Mouse (Mus musculus): ENCODE measurements at regions not wholly inside any gene's neighbourhood (a gene's known extent, or its start where the extent isn't known, plus 50 kb on each side); places are given as distances from the start of the nearest gene placed in this dataset.

DNA sequence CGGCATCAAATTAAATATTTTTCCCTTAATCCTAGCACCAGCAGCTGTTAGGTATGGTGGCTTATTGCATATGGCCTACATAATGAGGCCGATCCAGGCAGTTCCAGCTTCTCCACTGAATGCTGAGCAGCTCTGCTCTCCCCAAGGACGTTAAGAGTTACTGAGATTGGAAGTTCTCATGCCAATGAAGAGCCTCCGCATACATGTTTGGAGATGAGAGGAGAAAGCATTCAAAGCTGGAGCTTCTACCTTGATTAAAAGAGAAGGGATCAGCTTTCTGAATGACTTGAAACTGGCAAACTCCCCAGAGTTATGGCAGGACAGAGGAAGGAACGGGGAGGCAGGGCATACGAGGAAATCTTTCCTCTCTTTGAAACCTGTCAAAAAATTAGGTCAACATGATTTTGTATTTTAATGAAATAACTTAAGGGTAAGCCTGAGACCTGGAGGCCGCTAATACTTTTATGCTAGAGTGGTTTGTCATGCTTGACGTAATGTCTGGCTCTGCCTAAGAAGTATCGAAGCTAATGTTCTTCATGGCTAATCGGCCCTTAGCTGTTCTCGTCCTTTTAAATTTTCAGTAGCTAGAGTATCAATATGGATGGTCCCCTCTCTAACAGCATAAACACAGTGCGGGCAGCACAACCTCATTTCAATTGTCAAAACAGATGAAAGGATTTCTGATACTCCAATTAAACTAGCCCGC, 489.0 kb upstream of the Stxbp6 start:
- H3K27ac ChIP-seq (ENCODE audit: control insufficient read depth, low read depth, low read length), result no peak overlapping the region
- H3K9me3 ChIP-seq (replicated peaks; ENCODE audit: insufficient read depth, low read length), result no peaks in the 10 kb centered on the region
- no peak overlapping the region for H3K9ac ChIP-seq (ENCODE audit: control insufficient read depth, low read depth, low read length, poor library complexity, severe bottlenecking)
- TF ChIP-seq TBP (IDR thresholded peaks at IDR 0.05; ENCODE audit: low read depth, low read length) (no peak), ETS1 (IDR thresholded peaks at IDR 0.05; ENCODE audit: low read depth, low read length) (no peak), ELF1 (IDR thresholded peaks at IDR 0.05; ENCODE audit: low read depth, low read length) (no peak), UBTF (IDR thresholded peaks at IDR 0.05; ENCODE audit: borderline replicate concordance, insufficient read depth, low read depth, low read length) (no peak), MYB (IDR thresholded peaks at IDR 0.05; ENCODE audit: low read depth, low read length) (no peak), ZKSCAN1 (IDR thresholded peaks at IDR 0.05; ENCODE audit: low read depth, low read length) (no peak), BHLHE40 (IDR thresholded peaks at IDR 0.05; ENCODE audit: borderline replicate concordance, low read depth, low read length) (no peak), KAT2A (conservative IDR thresholded peaks at IDR 0.05; ENCODE audit: low read depth, low read length) (no peak), MAZ (IDR thresholded peaks at IDR 0.05; ENCODE audit: low read depth, low read length) (no peak), EP300 (IDR thresholded peaks at IDR 0.05; ENCODE audit: low read depth in 1 of 2, low read length in 2 of 2) (no peak)
- no peaks in the 10 kb centered on the region for H3K36me3 ChIP-seq (ENCODE audit: control insufficient read depth in 1 of 2, insufficient read depth in 2 of 2, low read length in 2 of 2)
- no peaks in the 10 kb centered on the region for H3K79me2 ChIP-seq (ENCODE audit: control insufficient read depth, insufficient read depth, low read length, poor library complexity)
- H3K4me1 ChIP-seq (ENCODE audit: control insufficient read depth in 1 of 2, insufficient read depth in 2 of 2, low read length in 2 of 2), result no peaks in the 10 kb centered on the region
- no peak overlapping the region for H3K4me3 ChIP-seq (ENCODE audit: control insufficient read depth in 1 of 2, insufficient read depth in 1 of 2, low read depth in 2 of 2, low read length in 2 of 2)
- no peak for DNase-seq (ENCODE audit: low read depth, low spot score)
- no peaks in the 10 kb centered on the region for H3K27me3 ChIP-seq (ENCODE audit: control insufficient read depth in 1 of 2, insufficient read depth in 2 of 2, low read length in 2 of 2)

DNA sequence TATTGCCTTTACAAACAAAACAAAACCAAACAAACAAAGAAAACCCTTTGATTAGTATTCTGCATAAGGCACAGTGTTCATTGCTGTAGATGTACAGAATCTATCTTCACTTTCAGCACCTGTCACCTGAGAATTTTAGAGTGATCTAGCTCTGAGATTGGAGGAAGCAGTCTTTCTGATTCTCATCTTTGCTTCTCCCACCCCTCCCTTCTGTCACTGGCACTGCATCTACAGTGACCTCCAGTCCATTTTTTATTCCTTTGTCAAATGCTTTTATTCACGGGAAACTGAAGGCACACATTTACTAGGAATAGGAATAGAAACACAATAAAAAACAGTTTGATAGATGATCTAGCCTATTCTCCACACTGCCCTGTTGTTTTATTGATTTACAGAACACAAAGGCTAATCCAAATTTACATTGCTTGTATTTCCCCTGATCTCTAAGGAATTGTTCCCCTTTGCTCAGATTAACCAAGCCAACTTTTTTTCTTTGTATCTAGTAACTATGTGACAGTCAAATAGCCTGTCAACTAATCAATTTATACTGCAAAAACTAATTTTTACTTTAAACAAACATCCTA, 488.2 kb upstream of the Stxbp6 start:
- H3K36me3 ChIP-seq (ENCODE audit: control insufficient read depth in 1 of 2, insufficient read depth in 2 of 2, low read length in 2 of 2), result no peaks in the 10 kb centered on the region
- DNase-seq (ENCODE audit: low read depth, low spot score), result no peak
- no peaks in the 10 kb centered on the region for H3K27me3 ChIP-seq (ENCODE audit: control insufficient read depth in 1 of 2, insufficient read depth in 2 of 2, low read length in 2 of 2)
- H3K79me2 ChIP-seq (ENCODE audit: control insufficient read depth, insufficient read depth, low read length, poor library complexity), result no peaks in the 10 kb centered on the region
- no peaks in the 10 kb centered on the region for H3K4me1 ChIP-seq (ENCODE audit: control insufficient read depth in 1 of 2, insufficient read depth in 2 of 2, low read length in 2 of 2)
- no peak overlapping the region for H3K4me3 ChIP-seq (ENCODE audit: control insufficient read depth in 1 of 2, insufficient read depth in 1 of 2, low read depth in 2 of 2, low read length in 2 of 2)
- no peaks in the 10 kb centered on the region for H3K9me3 ChIP-seq (replicated peaks; ENCODE audit: insufficient read depth, low read length)
- no peak overlapping the region for H3K27ac ChIP-seq (ENCODE audit: control insufficient read depth, low read depth, low read length)
- H3K9ac ChIP-seq (ENCODE audit: control insufficient read depth, low read depth, low read length, poor library complexity, severe bottlenecking), result no peak overlapping the region
- TF ChIP-seq CHD2 (IDR thresholded peaks at IDR 0.05; ENCODE audit: low read length) (no peak), EP300 (IDR thresholded peaks at IDR 0.05; ENCODE audit: low read depth in 1 of 2, low read length in 2 of 2) (no peak), GABPA (IDR thresholded peaks at IDR 0.05; ENCODE audit: low read depth, low read length) (no peak), MAZ (IDR thresholded peaks at IDR 0.05; ENCODE audit: low read depth, low read length) (no peak), CHD1 (IDR thresholded peaks at IDR 0.05; ENCODE audit: low read depth, low read length) (no peak), SIN3A (IDR thresholded peaks at IDR 0.05; ENCODE audit: low read length) (no peak), POLR2A (IDR thresholded peaks at IDR 0.05; ENCODE audit: control insufficient read depth in 1 of 2, insufficient read depth in 1 of 2, low read depth in 1 of 2, low read length in 2 of 2, poor library complexity in 1 of 2) (no peak), BHLHE40 (IDR thresholded peaks at IDR 0.05; ENCODE audit: borderline replicate concordance, low read depth, low read length) (no peak), USF1 (IDR thresholded peaks at IDR 0.05; ENCODE audit: low read depth, low read length) (no peak), KAT2A (conservative IDR thresholded peaks at IDR 0.05; ENCODE audit: low read depth, low read length) (no peak), MXI1 (IDR thresholded peaks at IDR 0.05; ENCODE audit: low read depth, low read length) (no peak), RAD21 (IDR thresholded peaks at IDR 0.05; ENCODE audit: low read depth, low read length) (no peak), TBP (IDR thresholded peaks at IDR 0.05; ENCODE audit: low read depth, low read length) (no peak), ZC3H11A (IDR thresholded peaks at IDR 0.05; ENCODE audit: low read depth, low read length) (no peak), ETS1 (IDR thresholded peaks at IDR 0.05; ENCODE audit: low read depth, low read length) (no peak)
